Mouse (Mus musculus) lung, postnatal 0 days (tissue): ENCODE data around the gene Zcchc17.

ENCODE experiments used
- CTCF ChIP-seq: IDR thresholded peaks from 2 replicates; pipeline ENCODE4 v1.5.1; 2016; ENCODE audit warnings: antibody characterized with exemption, mild to moderate bottlenecking
- EP300 ChIP-seq: IDR thresholded peaks from 2 replicates; pipeline ENCODE4 v1.6.1; 2016; ENCODE audit warnings: antibody characterized with exemption, mild to moderate bottlenecking, control low read depth

- TF ChIP-seq CTCF = no peak
- TF ChIP-seq EP300 = no peak
Observed at GRCm38 (mm10) chr4:130270611-130271347, 89.0 kb downstream of the Zcchc17 start.
